Mouse (Mus musculus) heart, postnatal 0 days (tissue): ENCODE measurements around the gene Lactbl1.
A peak's percentile ranks its signal among the peaks of the same experiment; 100 is the strongest.

Experiments used
- CTCF ChIP-seq: IDR thresholded peaks from 2 replicates; pipeline ENCODE4 v1.5.1; 2016; ENCODE audit warnings: antibody characterized with exemption, control low read depth, low read depth
- EP300 ChIP-seq: IDR thresholded peaks from 2 replicates; pipeline ENCODE4 v1.6.1; 2016; ENCODE audit warnings: antibody characterized with exemption, low read depth

- TF ChIP-seq EP300 (no peak), CTCF (0 out of 2 replicates have a peak, but pooled peaks have one; percentile 12)
These were observed 43.6 kb downstream of the Lactbl1 start for GRCm38 (mm10) chr4:136666002-136666401.
